Mouse (Mus musculus) ovary, adult 18-20 months (tissue): Measurements from ENCODE around the gene Me3.
A peak's percentile ranks its signal among the peaks of the same experiment; 100 is the strongest.
"Not testable (repeated sequence)": the region's sequence is repeated elsewhere in the genome, so short reads cannot be mapped to it uniquely, and the experiment has no call there.

Source experiments
- DNase-seq: peaks from one replicate; pipeline ENCODE4 v3.0.0; 2022; ENCODE audit warnings: low spot score, mixed read lengths

Gene Me3

DNA sequence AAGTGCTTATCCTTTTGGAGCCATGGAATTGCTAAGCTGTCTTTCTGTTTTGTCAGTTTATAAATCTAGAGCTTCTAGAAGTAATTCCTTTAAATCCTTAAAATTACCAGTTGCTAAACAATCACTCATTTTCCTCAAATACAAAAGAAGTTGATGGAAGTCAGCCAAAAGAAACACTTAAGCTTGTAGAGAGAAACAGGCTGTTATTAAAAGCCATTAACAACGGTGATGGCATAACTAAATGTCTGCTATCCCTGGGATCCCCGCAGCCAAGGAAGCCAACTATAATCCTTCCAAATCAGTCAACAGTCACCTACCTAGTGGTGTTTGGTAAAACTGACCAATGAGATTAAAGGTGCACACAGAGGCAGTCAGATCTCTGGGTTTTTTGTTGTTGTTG, 98.3 kb downstream of the Me3 start:
- no peak for DNase-seq

DNA sequence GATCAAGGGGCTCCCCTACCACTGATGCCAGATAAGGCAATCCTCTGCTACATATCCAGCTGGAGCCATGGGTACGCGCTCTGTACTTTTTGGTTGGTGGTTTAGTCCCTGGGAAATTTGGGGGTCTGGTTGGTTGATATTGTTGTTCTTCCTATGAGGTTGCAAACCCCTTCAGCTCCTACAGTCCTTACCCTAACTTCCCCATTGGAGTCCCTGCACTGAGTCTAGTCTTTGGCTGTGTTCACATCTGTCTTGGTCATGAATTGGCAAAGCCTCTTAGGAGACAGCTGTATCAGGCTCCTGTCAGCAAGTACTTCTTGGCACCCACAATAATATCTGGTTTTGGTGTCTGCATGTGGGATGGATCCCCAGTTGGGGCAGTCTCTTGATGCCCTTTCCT, 98.9 kb downstream of the Me3 start:
- not testable (repeated sequence) for DNase-seq

DNA sequence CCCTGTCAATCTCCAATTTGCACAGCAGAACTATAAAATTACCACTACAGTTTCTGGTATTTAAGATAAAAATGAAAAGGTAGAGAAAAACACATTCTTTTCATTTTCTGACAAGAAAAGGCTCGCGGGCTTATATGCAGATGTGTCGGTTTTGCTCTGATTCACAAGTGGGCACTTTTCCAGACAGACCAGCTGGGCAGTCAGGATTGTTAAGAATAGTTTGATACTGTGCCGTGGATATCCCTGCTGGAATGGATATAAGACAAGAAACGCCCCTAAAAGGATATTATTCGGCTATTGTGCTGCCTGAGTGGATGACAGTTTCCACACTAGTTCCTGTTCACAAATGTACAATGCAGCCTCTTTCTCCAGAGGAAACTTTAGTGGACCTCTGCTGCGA, 116.2 kb downstream of the Me3 start:
- peak; percentile 33 for DNase-seq

GRCm38 (mm10) chr7:89749183-89749582, 117.0 kb downstream of the Me3 start:
- no peak for DNase-seq

- no peak for DNase-seq
These were observed 134.7 kb downstream of the Me3 start for GRCm38 (mm10) chr7:89766678-89767508.

GRCm38 (mm10) chr7:89769106-89769896, 137.1 kb downstream of the Me3 start:
- DNase-seq, result no peak

- DNase-seq, result no peak
These were observed 137.8 kb downstream of the Me3 start for GRCm38 (mm10) chr7:89770021-89770420.

GRCm38 (mm10) chr7:89772906-89773305, 140.7 kb downstream of the Me3 start:
- DNase-seq, result no peak

GRCm38 (mm10) chr7:89773352-89773921, 141.2 kb downstream of the Me3 start:
- DNase-seq, result no peak

DNA sequence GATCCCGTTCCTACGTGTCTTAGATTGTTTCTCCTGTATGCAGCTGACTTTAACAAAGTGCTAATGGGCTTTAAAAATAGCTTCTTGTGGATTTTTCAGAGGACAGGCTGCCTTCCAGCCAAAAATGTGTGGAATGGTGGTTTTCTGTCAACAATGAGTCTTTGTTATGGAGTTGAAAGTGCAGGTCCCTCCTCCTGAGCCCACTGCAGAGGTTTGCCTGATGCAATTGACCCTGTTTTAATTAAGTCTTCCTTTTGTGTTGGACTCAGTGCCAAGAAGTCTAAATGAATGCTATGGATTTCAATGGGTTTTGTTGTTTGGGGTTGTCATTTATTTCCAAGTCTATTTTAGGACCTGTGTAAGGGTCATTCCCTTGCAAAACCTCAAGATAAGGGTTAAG, 141.7 kb downstream of the Me3 start:
- DNase-seq, result peak; percentile 21

DNA sequence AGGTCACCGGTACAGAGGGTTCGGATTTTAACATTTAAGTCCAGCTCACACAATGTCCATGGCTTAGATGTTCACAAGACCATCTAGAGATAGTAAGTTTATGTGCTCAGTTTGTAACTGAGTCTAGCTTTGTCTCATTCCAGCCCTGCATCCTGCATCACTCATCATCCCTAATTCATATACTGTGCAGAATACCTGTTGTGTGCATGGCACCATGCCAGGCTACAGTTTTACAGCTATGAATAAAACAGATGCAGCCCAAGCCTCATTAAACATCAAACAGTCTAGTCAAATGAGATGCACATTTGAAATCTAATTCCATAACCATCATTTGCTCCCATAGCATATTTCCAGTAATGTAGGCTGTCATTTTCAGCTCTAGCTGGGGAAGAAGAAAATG, 143.7 kb downstream of the Me3 start:
- no peak for DNase-seq

DNA sequence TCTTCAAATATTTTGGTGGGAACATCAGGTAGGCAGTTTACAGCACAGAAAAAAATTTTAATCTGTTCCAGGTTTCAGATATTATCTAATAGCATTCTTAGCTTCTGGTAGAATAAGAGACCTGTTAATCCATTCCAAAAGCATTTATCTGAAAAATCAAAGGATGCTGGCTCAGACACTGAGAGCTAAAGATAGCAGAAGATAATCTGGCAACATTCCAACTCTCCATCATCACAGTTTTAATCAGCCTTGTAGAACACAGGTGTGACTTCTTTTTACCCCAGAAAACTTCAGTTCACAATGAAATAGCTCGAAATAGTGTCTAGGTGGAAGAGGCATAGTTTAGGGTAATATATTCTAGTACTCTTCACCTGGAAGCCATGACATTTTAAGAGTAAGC, 149.2 kb downstream of the Me3 start:
- no peak for DNase-seq

- peak; percentile 73 for DNase-seq
These were observed 155.5 kb downstream of the Me3 start for GRCm38 (mm10) chr7:89787735-89788134.

GRCm38 (mm10) chr7:89792576-89792975, 160.4 kb downstream of the Me3 start:
- DNase-seq, result peak; percentile 59

DNA sequence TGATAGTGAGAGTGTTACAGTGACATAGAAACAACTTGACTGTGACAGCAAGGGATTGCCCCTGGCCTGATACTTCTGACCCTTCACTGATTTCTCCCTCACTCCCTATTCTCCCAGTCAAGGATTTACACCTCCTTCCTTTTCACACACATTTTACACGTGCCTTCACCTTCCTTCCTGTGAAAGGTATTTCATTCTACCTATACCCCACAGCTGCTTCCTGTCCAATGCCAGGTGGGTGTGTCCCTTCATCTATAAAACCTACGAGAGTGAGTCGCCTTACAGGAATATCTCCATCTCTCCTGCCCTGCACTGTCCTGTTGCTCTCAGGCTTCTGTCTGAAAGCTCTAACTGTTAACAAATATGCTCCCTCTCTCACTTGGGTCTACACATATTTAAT, 163.2 kb downstream of the Me3 start:
- no peak for DNase-seq

GRCm38 (mm10) chr7:89796351-89796801, 164.2 kb downstream of the Me3 start:
- DNase-seq, result no peak

GRCm38 (mm10) chr7:89798358-89799020, 166.3 kb downstream of the Me3 start:
- DNase-seq, result no peak

DNA sequence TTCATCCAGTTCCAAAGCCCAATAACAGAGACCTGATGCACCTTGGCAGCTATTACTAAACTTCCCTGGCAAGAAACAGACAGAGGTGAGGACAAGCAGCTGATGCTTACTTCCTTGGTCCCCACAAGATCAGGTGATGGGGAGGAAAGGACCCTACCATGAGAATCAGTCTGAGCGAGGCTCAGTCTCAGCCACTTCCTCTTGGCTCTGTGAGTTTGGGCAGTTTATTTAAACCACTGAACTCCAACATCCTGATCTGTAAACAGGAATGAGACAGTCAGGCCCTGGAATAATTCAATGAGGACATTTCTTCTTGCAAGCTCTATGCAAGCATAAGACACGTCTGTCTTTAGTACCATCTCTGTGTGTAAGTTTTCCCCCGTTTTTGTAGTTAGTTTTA, 170.3 kb downstream of the Me3 start:
- DNase-seq, result no peak

DNA sequence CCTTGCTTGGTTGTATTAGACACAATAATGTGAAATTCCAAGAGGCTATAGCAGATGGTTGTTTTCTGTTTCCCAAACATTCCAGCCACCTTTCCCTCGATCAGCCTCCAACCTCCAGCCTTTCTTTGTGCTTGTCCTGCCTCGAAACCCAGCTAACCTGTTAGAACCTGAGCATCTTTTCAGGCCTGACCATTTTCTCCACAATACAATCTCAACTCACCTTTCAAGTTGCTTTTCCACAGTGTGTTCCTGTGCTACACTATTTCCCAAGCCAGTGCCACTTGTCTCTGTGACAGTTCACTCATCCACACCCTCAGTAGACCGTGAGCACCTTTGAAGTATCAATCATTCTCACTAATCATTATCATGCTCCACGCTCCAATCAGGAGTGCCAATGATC, 171.8 kb downstream of the Me3 start:
- no peak for DNase-seq

DNA sequence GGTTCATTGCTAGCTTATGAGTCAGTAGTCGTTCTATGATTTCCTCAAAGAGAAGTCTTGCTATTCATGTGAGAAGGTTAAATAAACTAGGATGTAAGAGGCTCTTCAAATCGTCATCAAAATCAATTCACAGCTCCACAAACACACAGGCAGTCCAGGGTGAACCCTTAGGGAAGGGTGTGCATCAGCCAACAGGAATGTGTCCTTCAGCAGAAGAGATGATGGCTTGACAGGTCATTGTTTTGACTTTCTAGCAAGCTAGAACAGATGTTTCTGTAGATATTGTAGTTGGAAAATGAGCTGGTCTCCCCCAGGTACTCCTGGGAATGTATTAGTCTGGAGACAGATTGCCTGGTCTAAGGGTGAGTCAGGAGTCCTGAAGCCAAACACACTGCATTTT, 177.2 kb downstream of the Me3 start:
- DNase-seq, result no peak

DNA sequence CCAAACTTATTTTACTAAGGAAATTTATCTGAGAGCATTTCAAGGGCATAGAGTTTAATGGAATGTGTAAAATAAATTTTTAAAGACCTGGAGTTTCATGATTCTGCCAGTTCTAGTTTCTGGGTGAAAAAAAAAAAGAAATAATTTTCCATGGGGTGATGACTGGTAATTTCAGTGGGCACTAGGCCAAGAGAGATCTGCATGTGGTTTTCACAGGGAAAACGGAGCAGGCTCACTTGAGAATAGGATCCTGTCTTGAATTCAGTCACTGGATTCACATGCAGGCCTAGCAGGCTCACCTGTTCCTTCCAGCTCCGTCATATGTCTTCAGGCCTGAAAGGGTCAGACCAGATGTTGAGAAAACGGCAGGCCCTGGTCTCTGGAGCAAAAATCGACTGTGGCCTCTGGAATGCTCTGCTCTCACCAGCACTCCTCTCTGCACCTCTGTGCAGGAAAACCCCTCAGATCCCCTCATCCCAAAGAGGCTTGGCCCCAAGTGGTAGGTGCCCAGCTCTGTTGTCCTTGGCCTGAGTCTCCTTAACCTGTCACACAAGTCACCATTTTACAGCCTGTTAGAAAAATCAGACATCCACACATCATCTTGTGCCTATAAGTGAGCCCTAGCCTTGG, 196.4 kb downstream of the Me3 start:
- no peak for DNase-seq

DNA sequence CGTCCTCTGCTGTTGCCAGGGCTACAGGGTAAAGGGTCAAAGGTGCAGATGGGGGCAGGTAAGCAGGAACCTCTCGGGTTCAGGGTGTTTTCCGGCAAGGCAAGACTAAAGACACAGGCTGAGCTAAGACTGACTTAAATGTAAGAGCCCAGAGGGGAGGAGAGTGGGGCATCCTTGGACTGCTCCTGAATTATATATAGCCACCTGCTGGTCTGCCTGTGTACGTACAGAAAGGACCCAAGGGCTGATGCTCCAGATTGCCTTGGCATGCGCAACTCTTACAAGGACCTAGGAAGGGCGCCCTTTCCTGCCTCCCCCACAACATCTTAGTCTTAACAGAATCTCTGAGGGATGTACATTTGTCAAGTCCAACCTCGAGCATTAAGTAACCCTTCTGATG, 197.0 kb downstream of the Me3 start:
- DNase-seq, result peak; percentile 25
